Mouse (Mus musculus) left cerebral cortex, postnatal 36 days (tissue): ENCODE results near the gene Pygo1. TPM values are rescaled to one million over a fixed set of nuclear protein-coding genes. Genes with fewer than 3 reads are reported as not detected.

ENCODE experiments used
- DNase-seq, 2 experiments: peaks; one replicate each; pipeline ENCODE4 v3.0.0; 2021 to 2022; ENCODE audit warnings: low spot score in 2 of 2, mixed read lengths in 1 of 2
- intact Hi-C: fragments of 180-260 bp; cut with DNase I; formaldehyde crosslinking; loops from one replicate; pipeline ENCODE4 v1.15.1; 2025
- total RNA-seq, 2 experiments: library from RNA; stranded (reverse); gene quantifications; 2 replicates each; pipeline ENCODE4 v1.2.3; 2021

The Pygo1 gene
- total RNA-seq, 2 experiments from 2014 or later = 14.3 to 17.2 TPM

- intact Hi-C loops = loop anchor here (5.0 kb wide), 1 partner anchor 52 kb away; no protein-coding TSS in a partner anchor
Observed at GRCm38 (mm10) chr9:72985250-72986220, 60.1 kb downstream of the Pygo1 start, which contains the start of the genes Ccpg1os and Ccpg1. TSS of gene Ccpg1os (minus strand) at chr9:72985382. TSS of gene Ccpg1 (plus strand) at chr9:72985429.

DNA sequence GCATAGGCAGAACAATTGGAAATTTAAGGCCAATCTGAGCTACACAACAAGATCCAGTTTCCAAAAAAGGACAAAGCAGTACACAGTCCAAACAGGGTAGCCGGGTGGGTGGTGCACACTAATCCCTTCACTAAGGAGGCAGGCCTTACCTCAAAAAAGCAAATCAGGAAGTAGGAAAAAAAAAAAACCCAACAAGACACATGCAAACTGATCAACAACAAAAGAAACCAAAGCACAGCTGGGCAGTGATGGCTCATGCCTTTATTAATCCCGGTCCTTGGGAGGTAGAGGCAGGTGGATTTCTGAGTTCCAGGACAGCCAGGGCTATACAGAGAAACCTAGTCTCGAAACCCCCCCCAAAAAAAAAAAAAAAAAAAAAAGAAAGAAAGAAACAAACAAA lies 62.3 kb downstream of the Pygo1 start:
- intact Hi-C loops = loop anchor here (5.0 kb wide), 1 partner anchor 50 kb away; no protein-coding TSS in a partner anchor
- DNase-seq = no peak

More at GRCm38 (mm10) chr9:72985250-72986220, 60.1 kb downstream of the Pygo1 start, which contains the start of the genes Ccpg1os and Ccpg1:
- peak; percentile 98 for DNase-seq

- intact Hi-C loops = loop anchor here (5.0 kb wide), 1 partner anchor 49 kb away; no protein-coding TSS in a partner anchor
- DNase-seq = no peak
Observed at GRCm38 (mm10) chr9:72988706-72989105, 63.3 kb downstream of the Pygo1 start.

GRCm38 (mm10) chr9:72991420-72991819 lies 66.0 kb downstream of the Pygo1 start:
- no peak for DNase-seq
- intact Hi-C loops = no loop called here

DNA sequence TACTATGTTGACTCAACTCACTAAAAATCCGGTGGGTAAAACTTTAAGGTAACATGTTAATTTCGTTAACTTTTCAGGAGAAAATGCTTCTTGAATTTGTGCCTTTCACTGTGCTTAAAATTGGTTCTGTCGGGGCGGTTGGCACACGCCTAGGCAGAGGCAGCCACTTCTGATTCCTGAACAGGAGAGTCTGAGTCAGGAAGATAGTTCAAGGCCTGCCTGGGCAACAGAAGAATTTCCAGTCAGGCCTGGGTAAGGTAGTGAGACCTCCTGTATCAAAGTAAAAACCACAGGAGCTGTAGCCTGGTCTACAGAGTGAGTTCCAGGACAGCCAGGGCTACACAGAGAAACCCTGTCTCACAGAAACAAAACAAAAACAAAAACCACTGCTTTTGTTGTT lies 67.1 kb downstream of the Pygo1 start:
- intact Hi-C loops = no loop called here
- DNase-seq = no peak

DNA sequence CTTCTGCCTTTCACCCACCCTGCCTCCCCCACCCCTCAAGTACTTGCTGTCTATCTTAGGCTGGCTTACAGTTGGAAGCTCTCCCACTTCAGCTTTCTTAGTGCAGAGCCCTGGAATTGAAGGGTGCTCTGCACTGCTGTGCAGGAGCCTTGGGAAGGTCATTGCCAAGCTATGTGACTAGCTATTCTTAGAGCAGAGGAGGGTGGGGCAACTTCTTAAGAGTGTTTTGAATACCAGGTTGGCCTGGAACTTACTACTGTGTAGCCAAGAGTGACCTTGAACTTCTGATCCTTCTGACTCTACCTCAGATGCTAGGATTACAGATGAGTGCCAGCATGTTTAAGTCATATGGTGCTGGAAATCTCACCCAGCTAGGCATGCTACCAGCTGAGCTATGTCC lies 70.7 kb downstream of the Pygo1 start:
- DNase-seq = no peak
- intact Hi-C loops = no loop called here

- intact Hi-C loops = no loop called here
- no peak for DNase-seq
Observed at GRCm38 (mm10) chr9:72996806-72997205, 71.4 kb downstream of the Pygo1 start.

GRCm38 (mm10) chr9:73000487-73000886 lies 75.0 kb downstream of the Pygo1 start:
- intact Hi-C loops = no loop called here
- DNase-seq = no peak

GRCm38 (mm10) chr9:73001314-73002011 lies 76.0 kb downstream of the Pygo1 start:
- intact Hi-C loops = no loop called here
- no peak for DNase-seq

Other genes with a start within 250 kb of the Pygo1 start
- gene Prtg, start 118.8 kb upstream of the Pygo1 start, total RNA-seq = 1 to 10 TPM in 1 of 2 experiments, under 1 TPM in 1; 0.96 to 1.4 TPM
- 1 to 10 TPM; 1.6 to 2.6 TPM for gene Dyx1c1, start 33.1 kb downstream of the Pygo1 start, total RNA-seq
- not detected for gene Gm44503, start 33.2 kb downstream of the Pygo1 start, total RNA-seq
- 10 to 100 TPM in 1 of 2 experiments, 1 to 10 TPM in 1; 9.6 to 10.1 TPM for gene Ccpg1os, start 59.7 kb downstream of the Pygo1 start, total RNA-seq
- 100 to 1,000 TPM in 1 of 2 experiments, 10 to 100 TPM in 1; 97.2 to 125 TPM for gene Ccpg1, start 59.8 kb downstream of the Pygo1 start, total RNA-seq
- gene Pigb, start 114.7 kb downstream of the Pygo1 start, total RNA-seq = 10 to 100 TPM; 14.3 to 15.7 TPM
- 1 to 10 TPM; 4.8 to 9.8 TPM for gene Rab27a, start 119.2 kb downstream of the Pygo1 start, total RNA-seq
- gene Khdc3, start 176.2 kb downstream of the Pygo1 start, total RNA-seq = 1 to 10 TPM in 1 of 2 experiments, under 1 TPM in 1; 0.96 to 3.2 TPM
- gene Gm20509, start 176.8 kb downstream of the Pygo1 start, total RNA-seq = not detected
- gene Rsl24d1, start 187.8 kb downstream of the Pygo1 start, total RNA-seq = 10 to 100 TPM; 56.2 to 56.8 TPM